Mouse (Mus musculus): Measurements from ENCODE around the gene Nudcd3. TPM values are rescaled to one million over a fixed set of nuclear protein-coding genes. Genes with fewer than 3 reads are reported as not detected.

The Nudcd3 gene
- total and polyA plus RNA-seq, 3 experiments, result 33.3 to 50.5 TPM; not detected in 1

DNA sequence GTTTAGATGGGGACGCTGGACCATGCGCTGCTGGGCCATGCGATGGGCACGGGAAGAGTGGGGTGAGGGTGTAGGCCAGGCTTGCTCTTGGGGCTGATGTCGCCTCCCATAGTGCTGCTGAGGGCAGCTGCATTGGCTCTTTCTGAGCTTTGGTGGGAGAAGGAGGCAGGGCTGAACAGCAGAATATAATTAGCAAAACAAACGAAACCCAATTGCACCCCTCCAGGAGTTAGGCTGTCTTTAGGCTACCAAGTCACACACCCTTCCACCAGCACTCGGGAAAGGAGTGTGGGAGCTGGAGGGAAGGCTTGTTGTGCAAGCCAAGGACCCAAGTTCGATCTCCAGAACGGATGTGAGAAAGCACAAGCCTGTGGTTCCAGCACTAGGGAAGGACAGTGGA, 133.1 kb downstream of the Nudcd3 start:
- TF ChIP-seq BHLHE40 (IDR thresholded peaks at IDR 0.05; ENCODE audit: borderline replicate concordance, low read depth, low read length) (no peak), GABPA (IDR thresholded peaks at IDR 0.05; ENCODE audit: low read depth, low read length) (no peak), CHD1 (IDR thresholded peaks at IDR 0.05; ENCODE audit: low read depth, low read length) (no peak), USF1 (IDR thresholded peaks at IDR 0.05; ENCODE audit: low read depth, low read length) (no peak), MYB (IDR thresholded peaks at IDR 0.05; ENCODE audit: low read depth, low read length) (no peak), JUND (IDR thresholded peaks at IDR 0.05; ENCODE audit: low read depth, low read length) (no peak), POLR2AphosphoS5 (IDR thresholded peaks at IDR 0.05; ENCODE audit: borderline replicate concordance, low read depth, low read length) (no peak), CHD2 (IDR thresholded peaks at IDR 0.05; ENCODE audit: low read length) (no peak), TBP (IDR thresholded peaks at IDR 0.05; ENCODE audit: low read depth, low read length) (no peak), NRF1 (IDR thresholded peaks at IDR 0.05; ENCODE audit: insufficient read depth, low read depth, low read length, poor library complexity, severe bottlenecking) (no peak), ELF1 (IDR thresholded peaks at IDR 0.05; ENCODE audit: low read depth, low read length) (no peak), CTCF (IDR thresholded peaks at IDR 0.05 in 2 of 3, conservative IDR thresholded peaks at IDR 0.05 in 1 of 3; ENCODE audit: control insufficient read depth in 1 of 3, insufficient read depth in 1 of 3, low read depth in 2 of 3, low read length in 3 of 3, poor library complexity in 1 of 3, severe bottlenecking in 1 of 3) (no peak), MAFK (IDR thresholded peaks at IDR 0.05; ENCODE audit: borderline replicate concordance, low read depth, low read length) (no peak)
- Histone ChIP-seq H3K27ac (ENCODE audit: control insufficient read depth, low read depth, low read length) (no peak overlapping the region), H3K9ac (ENCODE audit: control insufficient read depth, low read depth, low read length, poor library complexity, severe bottlenecking) (no peak overlapping the region), H3K9me3 (replicated peaks; ENCODE audit: insufficient read depth, low read length) (no peaks in the 10 kb centered on the region), H3K4me3 (ENCODE audit: control insufficient read depth in 1 of 2, insufficient read depth in 1 of 2, low read depth in 2 of 2, low read length in 2 of 2) (no peak overlapping the region), H3K79me2 (ENCODE audit: control insufficient read depth, insufficient read depth, low read length, poor library complexity) (no peaks in the 10 kb centered on the region), H3K36me3 (ENCODE audit: control insufficient read depth in 1 of 2, insufficient read depth in 2 of 2, low read length in 2 of 2) (no peaks in the 10 kb centered on the region), H3K27me3 (ENCODE audit: control insufficient read depth in 1 of 2, insufficient read depth in 2 of 2, low read length in 2 of 2) (no peaks in the 10 kb centered on the region; a peak in 1 of 4 replicates), H3K4me1 (ENCODE audit: control insufficient read depth in 1 of 2, insufficient read depth in 2 of 2, low read length in 2 of 2) (no peaks in the 10 kb centered on the region)
- DNase-seq (ENCODE audit: low read depth, low spot score), result no peak

DNA sequence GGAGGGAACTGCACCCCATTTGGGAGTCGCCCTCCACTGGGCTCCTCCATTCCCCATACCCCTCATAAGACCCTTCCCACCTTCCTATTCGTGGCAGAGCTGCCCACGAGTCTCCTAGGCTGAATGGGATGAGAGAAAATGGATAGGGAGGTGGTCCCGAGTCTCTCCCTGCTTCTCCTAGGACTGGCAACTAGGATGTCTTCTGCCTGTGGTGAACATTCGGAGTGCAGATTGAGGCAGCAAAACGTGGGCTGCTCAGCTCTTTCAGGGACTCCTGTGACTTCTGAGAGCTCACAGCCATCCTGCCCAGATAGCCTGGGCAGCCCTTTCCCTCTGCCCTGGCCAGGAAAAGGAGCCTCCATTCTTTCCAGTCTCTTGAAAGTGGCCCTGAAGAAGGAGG, 134.0 kb downstream of the Nudcd3 start, which contains the start of gene Camk2b:
Camk2b (minus strand) TSS at position 187 of the 400 bp plus-strand sequence.
- Histone ChIP-seq H3K9me3 (replicated peaks; ENCODE audit: insufficient read depth, low read length) (no peaks in the 10 kb centered on the region), H3K27ac (ENCODE audit: control insufficient read depth, low read depth, low read length) (no peak within 1 kb of the TSS), H3K36me3 (ENCODE audit: control insufficient read depth in 1 of 2, insufficient read depth in 2 of 2, low read length in 2 of 2) (no peaks in the 10 kb centered on the region), H3K4me1 (ENCODE audit: control insufficient read depth in 1 of 2, insufficient read depth in 2 of 2, low read length in 2 of 2) (no peaks in the 10 kb centered on the region), H3K27me3 (ENCODE audit: control insufficient read depth in 1 of 2, insufficient read depth in 2 of 2, low read length in 2 of 2) (no peaks in the 10 kb centered on the region), H3K79me2 (ENCODE audit: control insufficient read depth, insufficient read depth, low read length, poor library complexity) (no peaks in the 10 kb centered on the region), H3K9ac (ENCODE audit: control insufficient read depth, low read depth, low read length, poor library complexity, severe bottlenecking) (no peak within 1 kb of the TSS), H3K4me3 (ENCODE audit: control insufficient read depth in 1 of 2, insufficient read depth in 1 of 2, low read depth in 2 of 2, low read length in 2 of 2) (no peak within 1 kb of the TSS)
- DNase-seq (ENCODE audit: low read depth, low spot score), result no peak
- TF ChIP-seq UBTF (IDR thresholded peaks at IDR 0.05; ENCODE audit: borderline replicate concordance, insufficient read depth, low read depth, low read length) (no peak), TCF12 (IDR thresholded peaks at IDR 0.05; ENCODE audit: low read depth, low read length) (no peak), ZC3H11A (IDR thresholded peaks at IDR 0.05; ENCODE audit: low read depth, low read length) (no peak), POLR2A (IDR thresholded peaks at IDR 0.05; ENCODE audit: control insufficient read depth in 1 of 2, insufficient read depth in 1 of 2, low read depth in 1 of 2, low read length in 2 of 2, poor library complexity in 1 of 2) (no peak), ZKSCAN1 (IDR thresholded peaks at IDR 0.05; ENCODE audit: low read depth, low read length) (no peak), ZNF384 (IDR thresholded peaks at IDR 0.05; ENCODE audit: low read depth, low read length) (no peak), TAL1 (IDR thresholded peaks at IDR 0.05; ENCODE audit: low read length) (no peak), SMC3 (IDR thresholded peaks at IDR 0.05; ENCODE audit: low read depth, low read length) (no peak), MAZ (IDR thresholded peaks at IDR 0.05; ENCODE audit: low read depth, low read length) (no peak), E2F4 (IDR thresholded peaks at IDR 0.05; ENCODE audit: borderline replicate concordance, low read depth, low read length) (no peak), USF2 (IDR thresholded peaks at IDR 0.05; ENCODE audit: borderline replicate concordance in 1 of 2, insufficient read depth in 1 of 2, low read depth in 1 of 2, low read length in 2 of 2) (no peak), POLR2AphosphoS2 (IDR thresholded peaks at IDR 0.05; ENCODE audit: low read length) (no peak), MAFK (IDR thresholded peaks at IDR 0.05; ENCODE audit: borderline replicate concordance, low read depth, low read length) (no peak), JUND (IDR thresholded peaks at IDR 0.05; ENCODE audit: low read depth, low read length) (no peak), MYC (IDR thresholded peaks at IDR 0.05; ENCODE audit: low read depth, low read length) (no peak), ETS1 (IDR thresholded peaks at IDR 0.05; ENCODE audit: low read depth, low read length) (no peak), GABPA (IDR thresholded peaks at IDR 0.05; ENCODE audit: low read depth, low read length) (no peak), EP300 (IDR thresholded peaks at IDR 0.05; ENCODE audit: low read depth in 1 of 2, low read length in 2 of 2) (no peak)

Data from MEL (cell line).